Mouse (Mus musculus) kidney, embryonic 15.5 days (tissue): ENCODE measurements around the gene Ctps. TPM values are rescaled to one million over a fixed set of nuclear protein-coding genes. Genes with fewer than 3 reads are reported as not detected.

Source experiments
- ATAC-seq: fragments of 200-750 bp; cut with Nextera tagmentation; replicated peaks from 2 replicates; pipeline ENCODE4 v1.8.0; 2017; ENCODE audit warnings: moderate TSS enrichment; ENCODE audit not compliant: low FRiP score
- H3K27ac ChIP-seq: fragments of 300-500 bp; sonication (generic); 2 replicates; pipeline ENCODE4 v1.5.1; 2015; ENCODE audit warnings: mild to moderate bottlenecking, inconsistent platforms
- H3K27me3 ChIP-seq: fragments of 300-500 bp; sonication (generic); 2 replicates; pipeline ENCODE4 v1.6.1; 2015; ENCODE audit warnings: inconsistent platforms
- H3K36me3 ChIP-seq: fragments of 300-500 bp; sonication (generic); 2 replicates; pipeline ENCODE4 v1.6.1; 2015; ENCODE audit warnings: inconsistent platforms
- H3K4me1 ChIP-seq: fragments of 300-500 bp; sonication (generic); 2 replicates; pipeline ENCODE4 v1.6.1; 2015; ENCODE audit warnings: inconsistent platforms
- H3K4me2 ChIP-seq: fragments of 300-500 bp; sonication (generic); 2 replicates; pipeline ENCODE4 v1.6.1; 2015; ENCODE audit warnings: moderate library complexity, mild to moderate bottlenecking, inconsistent platforms
- H3K4me3 ChIP-seq: fragments of 300-500 bp; sonication (generic); replicated peaks from 2 replicates; pipeline ENCODE4 v1.5.1; 2015; ENCODE audit warnings: mild to moderate bottlenecking, inconsistent platforms
- H3K9ac ChIP-seq: fragments of 300-500 bp; sonication (generic); 2 replicates; pipeline ENCODE4 v1.6.1; 2015; ENCODE audit warnings: mild to moderate bottlenecking, inconsistent platforms
- H3K9me3 ChIP-seq: fragments of 300-500 bp; sonication (generic); replicated peaks from 2 replicates; pipeline ENCODE4 v1.6.1; 2016; ENCODE audit warnings: inconsistent platforms
- WGBS: fragments of 180-500 bp; shearing (Covaris S2); methylation state at CpG from one replicate; pipeline ENCODE4 v1.1.7; 2015; ENCODE audit warnings: mixed read lengths; 5-methylcytosine and 5-hydroxymethylcytosine counted together
- polyA plus RNA-seq: library from polyadenylated mRNA; unstranded; fragments of >200 nt; fragmentation: Nextera tagmentation; extraction: Ambion mirVana; gene quantifications from 2 replicates; pipeline ENCODE4 v1.2.1, GENCODE M21; 2015

The Ctps gene
- polyA plus RNA-seq, 1 experiment from 2014 or later = 84.0 TPM

DNA sequence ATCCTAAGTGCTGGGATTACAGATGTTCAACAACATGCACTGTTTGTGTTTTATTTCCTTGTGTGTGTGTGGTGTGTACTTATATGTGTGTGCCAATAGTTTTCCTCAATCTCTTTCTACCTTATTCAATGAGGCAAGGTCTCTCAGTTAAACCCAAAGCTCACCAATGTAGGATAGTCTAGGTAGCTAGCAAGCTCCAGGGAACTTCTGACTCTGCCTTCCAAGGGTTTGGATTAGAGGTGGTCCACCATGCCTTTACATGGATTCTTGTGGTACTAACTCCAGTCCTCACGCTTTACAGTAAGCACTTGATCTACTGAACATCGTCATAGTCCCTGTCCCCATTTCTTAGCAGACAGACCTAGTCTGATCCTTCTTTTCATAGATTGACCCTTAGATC lies 55.7 kb downstream of the Ctps start:
- 93% methylated on average over 2 of the region's 2 CpGs for WGBS
- Histone ChIP-seq H3K27me3 (no peaks in the 10 kb centered on the region), H3K9me3 (peaks cover 2% of the 10 kb centered on the region; the same call in 1 of the 2 replicates), H3K4me1 (no peaks in the 10 kb centered on the region), H3K4me2 (no peak overlapping the region), H3K27ac (no peak overlapping the region), H3K36me3 (peaks cover 64% of the 10 kb centered on the region), H3K9ac (no peak overlapping the region), H3K4me3 (no peak overlapping the region)
- no peak for ATAC-seq

- H3K9ac ChIP-seq = no peak overlapping the region
- WGBS = 97% methylated on average over 4 of the region's 4 CpGs
- no peak overlapping the region for H3K4me2 ChIP-seq
- no peak for ATAC-seq
- H3K27ac ChIP-seq = no peak overlapping the region
- no peak overlapping the region for H3K4me3 ChIP-seq
- H3K36me3 ChIP-seq = peaks cover 63% of the 10 kb centered on the region
- H3K9me3 ChIP-seq = peaks cover 3% of the 10 kb centered on the region; the same call in 1 of the 2 replicates
- no peaks in the 10 kb centered on the region for H3K27me3 ChIP-seq
- no peaks in the 10 kb centered on the region for H3K4me1 ChIP-seq
These were observed 58.9 kb downstream of the Ctps start for GRCm38 (mm10) chr4:120511203-120511602.

DNA sequence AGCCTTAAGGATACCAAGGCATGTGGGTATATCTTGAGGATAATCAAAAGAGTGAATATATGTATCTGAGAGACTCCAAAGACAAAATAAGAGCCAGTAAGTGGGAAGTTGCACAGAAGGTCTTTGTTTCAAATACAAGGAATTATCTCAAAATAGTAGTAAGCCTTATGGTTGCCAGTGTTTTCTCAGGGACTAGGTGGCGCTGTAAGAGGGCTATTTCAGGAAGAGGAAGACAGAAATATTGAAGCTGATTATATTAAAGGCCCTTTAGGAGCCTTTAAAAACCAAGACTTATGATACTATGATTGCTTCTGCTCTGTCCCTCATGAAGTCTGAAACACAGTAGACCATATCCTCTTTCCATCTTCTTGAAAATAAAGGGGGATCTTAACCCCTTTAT lies 63.1 kb downstream of the Ctps start:
- WGBS = 93% methylated on average over 1 of the region's 1 CpGs
- no peaks in the 10 kb centered on the region for H3K27me3 ChIP-seq
- no peaks in the 10 kb centered on the region for H3K4me1 ChIP-seq
- peaks cover 3% of the 10 kb centered on the region; the same call in 1 of the 2 replicates for H3K9me3 ChIP-seq
- H3K4me2 ChIP-seq = no peak overlapping the region
- H3K9ac ChIP-seq = no peak overlapping the region
- H3K27ac ChIP-seq = no peak overlapping the region
- no peak for ATAC-seq
- peaks cover 61% of the 10 kb centered on the region for H3K36me3 ChIP-seq
- no peak overlapping the region for H3K4me3 ChIP-seq

Other genes with a start within 250 kb of the Ctps start
- 41.8 and 43.5 TPM in 2 replicates for gene Scmh1, start 165.0 kb downstream of the Ctps start, polyA plus RNA-seq
- gene Slfnl1, start 38.0 kb downstream of the Ctps start, polyA plus RNA-seq = not detected in 2 replicates
- not detected in 2 replicates for gene Gm8439, start 18.5 kb upstream of the Ctps start, polyA plus RNA-seq
- 11.3 and 12.9 TPM in 2 replicates for gene Cited4, start 96.3 kb upstream of the Ctps start, polyA plus RNA-seq
- 0.89 and 1.4 TPM in 2 replicates for gene Kcnq4, start 178.3 kb upstream of the Ctps start, polyA plus RNA-seq